Mouse (Mus musculus) heart, embryonic 13.5 days (tissue): ENCODE measurements at regions not wholly inside any gene's neighbourhood (a gene's known extent, or its start where the extent isn't known, plus 50 kb on each side); places are given as distances from the start of the nearest gene placed in this dataset.

ENCODE experiments used
- ATAC-seq: fragments of 200-750 bp; cut with Nextera tagmentation; 2 replicates; pipeline ENCODE4 v1.8.0; 2017; ENCODE audit warnings: moderate TSS enrichment; ENCODE audit not compliant: insufficient number of reproducible peaks, low FRiP score, low TSS enrichment; ENCODE audit errors: extremely low read depth
- H3K27ac ChIP-seq: fragments of 300-500 bp; sonication (generic); replicated peaks from 2 replicates; pipeline ENCODE4 v1.5.1; 2015; ENCODE audit warnings: moderate library complexity, mild to moderate bottlenecking, inconsistent platforms
- H3K27me3 ChIP-seq: fragments of 300-500 bp; sonication (generic); replicated peaks from 2 replicates; pipeline ENCODE4 v1.6.1; 2015; ENCODE audit warnings: mild to moderate bottlenecking, inconsistent platforms
- H3K36me3 ChIP-seq: fragments of 300-500 bp; sonication (generic); 2 replicates; pipeline ENCODE4 v1.6.1; 2015; ENCODE audit warnings: mild to moderate bottlenecking, inconsistent platforms
- H3K4me1 ChIP-seq: fragments of 300-500 bp; sonication (generic); 2 replicates; pipeline ENCODE4 v1.6.1; 2015; ENCODE audit warnings: inconsistent platforms
- H3K4me2 ChIP-seq: fragments of 300-500 bp; sonication (generic); 2 replicates; pipeline ENCODE4 v1.6.1; 2015; ENCODE audit warnings: inconsistent platforms, mild to moderate bottlenecking, moderate library complexity
- H3K4me3 ChIP-seq: fragments of 300-500 bp; sonication (generic); 2 replicates; pipeline ENCODE4 v1.5.1; 2015; ENCODE audit warnings: moderate library complexity, mild to moderate bottlenecking, inconsistent platforms
- H3K9ac ChIP-seq: fragments of 300-500 bp; sonication (generic); 2 replicates; pipeline ENCODE4 v1.6.1; 2015; ENCODE audit warnings: inconsistent platforms, mild to moderate bottlenecking, moderate library complexity
- H3K9me3 ChIP-seq: fragments of 300-500 bp; sonication (generic); 2 replicates; pipeline ENCODE4 v1.6.1; 2016; ENCODE audit warnings: inconsistent platforms
- WGBS: fragments of 180-500 bp; shearing (Covaris S2); methylation state at CpG from one replicate; pipeline ENCODE4 v1.1.7; 2015; ENCODE audit warnings: mixed read lengths; 5-methylcytosine and 5-hydroxymethylcytosine counted together

DNA sequence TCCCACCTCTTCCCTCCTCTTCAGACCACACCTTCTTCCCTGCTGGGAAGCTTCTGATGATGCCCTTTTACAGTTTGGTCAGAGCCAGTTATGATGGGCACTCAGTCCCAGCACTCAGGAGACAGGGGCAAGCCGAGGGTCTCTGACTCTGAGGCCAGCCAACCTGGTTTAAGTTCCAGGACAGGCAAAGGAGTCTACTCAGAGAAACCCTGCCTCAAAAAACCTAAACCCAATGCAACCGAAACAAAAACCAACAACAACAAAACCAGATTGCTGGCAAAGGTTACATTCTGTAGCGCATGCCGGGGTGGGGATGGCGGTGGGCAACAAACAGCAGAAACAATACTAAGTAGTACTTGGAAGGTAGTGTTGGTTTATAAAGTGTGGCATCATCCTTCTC, 260.2 kb downstream of the Cog6 start:
- H3K9me3 ChIP-seq, result no peaks in the 10 kb centered on the region
- no peak overlapping the region for H3K4me3 ChIP-seq
- 93% methylated on average over 5 of the region's 5 CpGs for WGBS
- no peak for ATAC-seq
- H3K27me3 ChIP-seq, result no peaks in the 10 kb centered on the region
- no peaks in the 10 kb centered on the region for H3K4me1 ChIP-seq
- no peaks in the 10 kb centered on the region for H3K36me3 ChIP-seq
- H3K27ac ChIP-seq, result no peak overlapping the region
- no peak overlapping the region for H3K4me2 ChIP-seq
- H3K9ac ChIP-seq, result no peak overlapping the region

DNA sequence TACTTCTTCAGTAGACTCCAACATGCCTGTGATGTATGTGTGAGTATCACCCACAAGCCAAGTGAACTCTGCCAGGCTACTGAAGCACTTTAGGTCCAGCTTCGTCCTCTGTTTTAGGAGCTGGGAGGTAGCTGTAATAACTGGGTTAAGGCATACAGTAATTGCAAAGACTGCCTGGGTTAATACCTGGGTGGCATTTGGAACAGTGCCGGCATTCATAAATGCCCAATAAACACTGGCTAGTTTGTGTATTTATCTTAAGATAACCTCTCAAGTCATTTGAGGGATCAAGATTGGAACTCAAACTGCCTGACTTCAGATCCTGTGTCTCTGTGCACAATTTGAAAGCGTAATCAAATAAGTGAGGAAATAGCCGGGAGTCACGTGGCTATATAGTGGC, 261.0 kb downstream of the Cog6 start:
- no peaks in the 10 kb centered on the region for H3K4me1 ChIP-seq
- H3K36me3 ChIP-seq, result no peaks in the 10 kb centered on the region
- H3K27me3 ChIP-seq, result no peaks in the 10 kb centered on the region
- no peak overlapping the region for H3K4me2 ChIP-seq
- 57% methylated on average over 5 of the region's 5 CpGs for WGBS
- H3K27ac ChIP-seq, result no peak overlapping the region
- H3K4me3 ChIP-seq, result no peak overlapping the region
- H3K9me3 ChIP-seq, result no peaks in the 10 kb centered on the region
- no peak for ATAC-seq
- H3K9ac ChIP-seq, result no peak overlapping the region

DNA sequence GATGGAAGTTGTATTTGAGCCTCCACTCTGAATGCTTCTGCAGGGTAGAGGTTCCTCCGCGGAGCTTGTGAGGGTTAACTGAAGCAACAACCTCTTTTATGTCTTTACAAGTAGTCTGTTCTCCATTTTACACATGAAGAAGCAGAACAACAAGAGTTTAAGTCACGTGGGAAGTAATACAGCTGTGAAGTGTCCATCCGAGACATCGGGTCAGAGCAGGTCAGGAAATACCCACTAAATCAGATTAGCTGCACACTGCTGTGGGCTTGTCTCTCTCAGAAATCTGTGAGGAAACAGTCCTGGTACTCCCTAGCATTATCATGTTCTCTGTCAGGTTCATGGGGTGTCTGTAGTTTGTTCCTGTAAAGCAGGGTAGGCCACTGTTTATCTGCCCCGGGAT, 262.1 kb downstream of the Cog6 start:
- H3K4me3 ChIP-seq, result no peak overlapping the region
- no peak for ATAC-seq
- 66% methylated on average over 6 of the region's 6 CpGs for WGBS

DNA sequence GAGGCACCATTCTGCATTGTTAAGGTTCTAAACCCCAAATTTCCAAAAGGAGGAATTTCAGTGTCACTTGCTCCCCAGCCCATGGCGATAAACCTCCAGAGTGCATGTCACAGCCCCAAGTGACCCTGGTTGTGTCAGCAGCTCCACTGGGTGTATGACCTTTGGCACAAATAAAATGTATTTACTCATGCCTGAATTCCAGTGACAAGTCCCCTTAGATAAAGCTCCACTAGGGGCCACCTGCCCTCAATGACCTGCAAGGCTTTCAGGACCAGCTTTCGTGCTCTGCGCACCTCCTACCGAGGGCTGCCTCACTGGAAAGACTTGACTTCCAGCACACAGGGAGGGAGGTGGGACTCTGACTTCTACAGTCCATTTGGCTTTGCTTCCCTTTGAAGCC, 262.6 kb downstream of the Cog6 start:
- Histone ChIP-seq H3K4me1 (no peaks in the 10 kb centered on the region), H3K27ac (no peak overlapping the region), H3K9ac (no peak overlapping the region), H3K4me2 (no peak overlapping the region), H3K9me3 (no peaks in the 10 kb centered on the region), H3K36me3 (no peaks in the 10 kb centered on the region), H3K27me3 (no peaks in the 10 kb centered on the region), H3K4me3 (no peak overlapping the region)
- ATAC-seq, result no peak
- 70% methylated on average over 4 of the region's 4 CpGs for WGBS

More for the DNA sequence above, 262.1 kb downstream of the Cog6 start:
- H3K4me2 ChIP-seq, result no peak overlapping the region
- H3K27me3 ChIP-seq, result no peaks in the 10 kb centered on the region
- H3K4me1 ChIP-seq, result no peaks in the 10 kb centered on the region
- no peaks in the 10 kb centered on the region for H3K36me3 ChIP-seq
- no peak overlapping the region for H3K9ac ChIP-seq
- H3K9me3 ChIP-seq, result no peaks in the 10 kb centered on the region
- H3K27ac ChIP-seq, result no peak overlapping the region

DNA sequence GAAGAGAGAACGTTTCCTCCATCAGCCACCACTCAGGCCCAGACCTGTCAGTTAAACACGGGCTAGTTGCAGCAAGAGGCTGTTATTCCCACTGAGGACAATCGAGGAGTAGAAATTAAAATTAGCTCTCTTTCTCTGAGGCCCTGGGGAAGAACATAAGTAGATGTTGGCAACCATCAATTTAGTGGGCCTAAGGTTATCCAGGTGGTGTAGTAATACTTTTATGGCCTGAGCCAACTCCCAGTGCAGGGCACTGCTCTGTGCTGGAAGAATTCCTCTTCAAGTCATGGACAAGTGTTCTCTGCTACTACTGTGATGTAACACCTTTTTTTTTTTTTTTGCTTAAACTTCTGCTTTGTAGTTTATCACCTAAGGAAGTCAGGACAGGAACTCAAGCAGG, 270.1 kb downstream of the Cog6 start:
- WGBS, result 61% methylated on average over 3 of the region's 3 CpGs

DNA sequence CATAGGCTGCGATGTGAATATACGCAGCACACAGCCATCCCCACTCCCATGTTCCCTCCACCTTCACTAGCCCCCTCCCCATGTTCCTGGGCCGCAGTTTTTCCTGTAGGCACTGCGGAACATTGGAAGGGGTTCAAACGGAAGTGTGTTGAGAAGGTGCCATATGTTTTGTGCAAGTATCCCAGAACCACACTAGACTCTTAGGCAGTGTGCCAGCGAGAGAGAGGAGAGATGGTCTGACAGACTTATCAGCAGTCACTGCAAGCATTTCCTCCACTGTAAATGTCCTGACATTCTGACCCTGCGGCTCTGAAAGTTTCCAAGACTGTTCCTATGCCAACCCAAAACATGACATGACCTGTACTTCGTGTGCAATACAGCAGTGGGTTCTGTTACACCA, 272.7 kb downstream of the Cog6 start:
- H3K4me3 ChIP-seq, result no peak overlapping the region
- H3K27ac ChIP-seq, result peak overlapping the region; percentile 25; the same call in 1 of the 2 replicates
- H3K4me2 ChIP-seq, result no peak overlapping the region
- no peak for ATAC-seq
- peaks cover 11% of the 10 kb centered on the region for H3K4me1 ChIP-seq
- H3K36me3 ChIP-seq, result no peaks in the 10 kb centered on the region
- no peaks in the 10 kb centered on the region for H3K9me3 ChIP-seq
- no peak overlapping the region for H3K9ac ChIP-seq
- H3K27me3 ChIP-seq, result no peaks in the 10 kb centered on the region
- WGBS, result 33% methylated on average over 8 of the region's 8 CpGs

More for the DNA sequence above, 270.1 kb downstream of the Cog6 start:
- no peak overlapping the region for H3K4me2 ChIP-seq
- no peaks in the 10 kb centered on the region for H3K27me3 ChIP-seq
- no peaks in the 10 kb centered on the region for H3K9me3 ChIP-seq
- peaks cover 11% of the 10 kb centered on the region for H3K4me1 ChIP-seq
- H3K4me3 ChIP-seq, result no peak overlapping the region
- no peak overlapping the region for H3K27ac ChIP-seq
- H3K36me3 ChIP-seq, result no peaks in the 10 kb centered on the region
- H3K9ac ChIP-seq, result no peak overlapping the region
- ATAC-seq, result no peak

DNA sequence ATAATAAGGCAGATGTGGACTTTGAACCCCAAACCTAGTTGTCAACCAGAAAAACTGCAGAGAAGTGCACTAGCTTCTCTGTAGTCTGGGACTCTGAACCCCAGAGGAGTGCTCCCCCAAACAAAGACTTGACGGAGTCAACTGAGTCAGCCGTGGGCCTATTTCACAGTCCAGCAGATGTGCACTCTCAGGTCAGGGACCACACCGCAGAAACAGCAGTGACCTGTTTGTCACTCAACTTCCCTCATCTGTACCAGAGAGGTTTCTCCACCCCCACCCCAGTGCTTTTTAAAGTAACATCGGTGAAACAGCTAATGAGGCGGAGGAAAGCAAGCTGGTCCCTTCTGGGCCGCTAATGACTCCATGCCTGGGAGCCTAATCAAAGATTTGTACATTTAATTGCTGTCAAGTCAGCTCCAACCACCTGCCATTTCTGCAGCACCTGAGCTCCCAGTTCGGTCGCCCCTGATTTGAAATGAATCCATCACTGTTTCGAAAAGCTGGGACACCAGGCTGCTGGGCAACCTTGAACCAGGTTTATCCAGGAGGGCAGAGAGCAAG, 276.5 kb downstream of the Cog6 start:
- Histone ChIP-seq H3K9ac (no peak overlapping the region), H3K4me1 (peaks cover 11% of the 10 kb centered on the region), H3K4me3 (no peak overlapping the region), H3K4me2 (no peak overlapping the region), H3K27me3 (no peaks in the 10 kb centered on the region), H3K9me3 (no peaks in the 10 kb centered on the region), H3K36me3 (no peaks in the 10 kb centered on the region), H3K27ac (no peak overlapping the region)
- ATAC-seq, result no peak
- WGBS, result 75% methylated on average over 9 of the region's 9 CpGs

DNA sequence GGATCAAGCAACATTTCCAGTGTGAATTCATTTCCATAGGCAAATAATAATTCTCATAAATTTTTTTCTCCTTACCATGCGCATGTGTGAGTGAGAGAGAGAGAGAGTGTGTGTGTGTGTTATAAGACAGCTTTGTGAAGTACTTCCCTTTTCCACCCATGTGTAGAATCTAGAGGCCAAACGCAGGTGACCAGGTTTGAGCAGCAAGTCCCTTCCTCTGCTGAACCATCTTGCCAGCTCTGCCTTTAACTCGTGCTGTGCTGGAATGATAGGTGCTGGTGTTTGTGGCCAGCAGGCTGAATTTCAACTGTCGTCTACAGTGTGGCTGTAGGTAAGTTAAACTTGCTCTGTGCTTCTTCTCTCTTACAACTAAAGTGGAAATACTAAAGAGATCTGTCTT, 277.5 kb downstream of the Cog6 start:
- no peaks in the 10 kb centered on the region for H3K27me3 ChIP-seq
- no peak for ATAC-seq
- no peak overlapping the region for H3K9ac ChIP-seq
- no peak overlapping the region for H3K4me3 ChIP-seq
- H3K36me3 ChIP-seq, result no peaks in the 10 kb centered on the region
- WGBS, result 54% methylated on average over 4 of the region's 4 CpGs
- H3K4me1 ChIP-seq, result peaks cover 7% of the 10 kb centered on the region
- no peak overlapping the region for H3K27ac ChIP-seq
- no peak overlapping the region for H3K4me2 ChIP-seq
- H3K9me3 ChIP-seq, result no peaks in the 10 kb centered on the region

DNA sequence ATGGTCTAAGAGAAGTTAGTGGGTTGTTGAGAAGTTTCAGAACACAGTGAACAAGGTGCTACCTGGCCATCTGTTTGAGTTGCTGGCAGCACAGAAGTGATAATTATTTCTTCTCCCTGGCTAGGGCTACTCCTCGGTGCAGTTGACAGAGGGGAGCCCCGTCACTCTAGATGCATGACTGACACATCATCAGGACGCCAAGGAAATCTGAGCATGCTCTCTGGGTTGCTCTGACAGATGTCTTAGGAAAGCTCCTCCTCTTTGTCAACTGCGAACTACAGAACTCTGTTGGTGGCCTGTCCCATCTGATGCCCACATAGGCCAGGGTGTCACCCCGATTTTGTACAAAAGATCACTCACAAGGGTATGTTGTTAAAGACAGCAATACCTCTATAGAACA, 278.7 kb downstream of the Cog6 start:
- no peak for ATAC-seq
- H3K4me1 ChIP-seq, result no peaks in the 10 kb centered on the region
- H3K4me3 ChIP-seq, result no peak overlapping the region
- no peaks in the 10 kb centered on the region for H3K27me3 ChIP-seq
- no peak overlapping the region for H3K4me2 ChIP-seq
- H3K9me3 ChIP-seq, result no peaks in the 10 kb centered on the region
- H3K36me3 ChIP-seq, result no peaks in the 10 kb centered on the region
- no peak overlapping the region for H3K27ac ChIP-seq
- WGBS, result 44% methylated on average over 5 of the region's 5 CpGs
- no peak overlapping the region for H3K9ac ChIP-seq

DNA sequence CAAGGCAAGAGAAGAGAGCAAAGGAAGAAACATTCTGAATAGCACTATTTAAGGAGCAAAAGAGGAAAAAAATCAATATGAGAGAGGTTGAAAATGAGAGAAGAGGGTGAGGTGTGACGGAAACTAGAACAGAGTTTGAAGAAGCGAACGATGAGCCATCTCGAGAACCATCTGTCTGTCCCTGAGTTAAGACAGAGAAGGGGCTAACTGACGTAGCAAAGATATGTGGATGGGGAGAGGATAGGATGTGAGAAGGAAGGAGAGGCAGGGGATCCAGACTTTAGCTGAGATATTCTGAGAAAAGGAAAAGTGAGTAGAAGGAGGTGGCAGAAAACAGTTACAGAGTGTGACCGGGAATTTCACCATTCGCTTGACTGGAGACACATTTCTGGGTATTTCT, 281.1 kb downstream of the Cog6 start:
- H3K4me3 ChIP-seq, result no peak overlapping the region
- no peaks in the 10 kb centered on the region for H3K27me3 ChIP-seq
- no peak overlapping the region for H3K27ac ChIP-seq
- no peaks in the 10 kb centered on the region for H3K36me3 ChIP-seq
- no peak overlapping the region for H3K4me2 ChIP-seq
- H3K4me1 ChIP-seq, result no peaks in the 10 kb centered on the region
- H3K9ac ChIP-seq, result no peak overlapping the region
- no peak for ATAC-seq
- 83% methylated on average over 7 of the region's 7 CpGs for WGBS
- no peaks in the 10 kb centered on the region for H3K9me3 ChIP-seq

DNA sequence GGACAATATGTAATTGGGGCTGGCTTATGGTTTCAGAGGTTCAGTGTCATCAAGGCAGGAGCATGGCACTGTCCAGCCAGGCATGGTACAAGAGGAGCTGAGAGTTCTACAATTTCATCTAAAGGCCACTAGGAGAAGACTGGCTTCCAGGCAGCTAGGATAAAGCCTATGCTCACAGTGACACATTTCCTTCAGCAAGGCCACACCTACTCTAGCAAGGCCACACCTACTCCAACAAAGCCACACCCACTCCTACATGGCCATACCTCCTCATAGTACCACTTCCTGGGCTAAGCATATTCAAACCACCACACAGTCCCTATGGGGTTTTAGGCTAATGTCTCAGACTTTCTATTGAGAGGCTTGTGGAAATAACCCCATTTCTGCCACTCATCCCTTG, 285.1 kb downstream of the Cog6 start:
- Histone ChIP-seq H3K27ac (no peak overlapping the region), H3K4me3 (no peak overlapping the region), H3K36me3 (no peaks in the 10 kb centered on the region), H3K4me2 (no peak overlapping the region), H3K27me3 (no peaks in the 10 kb centered on the region), H3K9me3 (no peaks in the 10 kb centered on the region), H3K9ac (no peak overlapping the region), H3K4me1 (peaks cover 2% of the 10 kb centered on the region; the same call in 1 of the 2 replicates)
- no peak for ATAC-seq

DNA sequence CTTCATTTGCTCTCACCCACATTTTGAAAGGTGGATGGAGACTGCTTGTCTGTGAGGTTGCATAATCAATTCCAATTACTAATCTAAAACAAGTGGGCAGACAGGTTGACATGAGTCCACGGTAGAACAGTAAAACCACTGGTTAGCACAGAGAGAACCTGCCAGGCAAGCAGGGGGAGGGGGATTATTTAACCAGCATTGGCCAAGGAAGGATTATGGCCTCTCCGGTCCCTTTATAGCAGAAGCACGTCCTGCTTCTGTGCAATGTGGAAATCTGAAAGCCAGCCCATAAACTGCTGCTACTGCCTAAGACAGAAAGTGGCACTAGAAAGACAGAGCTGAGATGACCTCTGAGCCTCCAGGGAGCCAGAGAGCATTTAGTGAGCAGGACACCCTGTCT, 285.5 kb downstream of the Cog6 start:
- Histone ChIP-seq H3K4me2 (no peak overlapping the region), H3K9me3 (no peaks in the 10 kb centered on the region), H3K27me3 (no peaks in the 10 kb centered on the region), H3K27ac (no peak overlapping the region), H3K9ac (no peak overlapping the region), H3K4me3 (no peak overlapping the region), H3K4me1 (peaks cover 2% of the 10 kb centered on the region; the same call in 1 of the 2 replicates), H3K36me3 (no peaks in the 10 kb centered on the region)
- ATAC-seq, result no peak
- WGBS, result 79% methylated on average over 3 of the region's 3 CpGs
